Mouse (Mus musculus) hindbrain, embryonic 16.5 days (tissue): ENCODE measurements around the gene Vps26c. TPM values are rescaled to one million over a fixed set of nuclear protein-coding genes. Genes with fewer than 3 reads are reported as not detected.

Experiments used
- ATAC-seq: fragments of 200-750 bp; cut with Nextera tagmentation; 2 replicates; pipeline ENCODE4 v1.8.0; 2017; ENCODE audit warnings: moderate TSS enrichment, moderate library complexity
- H3K27ac ChIP-seq: fragments of 300-500 bp; sonication (generic); 2 replicates; pipeline ENCODE4 v1.5.1; 2014; ENCODE audit warnings: low read depth, mild to moderate bottlenecking, control low read depth, low read length, moderate library complexity
- H3K27me3 ChIP-seq: fragments of 300-500 bp; sonication (generic); replicated peaks from 2 replicates; pipeline ENCODE4 v1.6.1; 2014; ENCODE audit warnings: low read length; ENCODE audit not compliant: control insufficient read depth, insufficient read depth
- H3K36me3 ChIP-seq: fragments of 300-500 bp; sonication (generic); 2 replicates; pipeline ENCODE4 v1.6.1; 2014; ENCODE audit warnings: mild to moderate bottlenecking, low read length, moderate library complexity, mixed read lengths; ENCODE audit not compliant: control insufficient read depth, insufficient read depth
- H3K4me1 ChIP-seq: fragments of 300-500 bp; sonication (generic); 2 replicates; pipeline ENCODE4 v1.6.1; 2014; ENCODE audit warnings: low read depth, low read length; ENCODE audit not compliant: control insufficient read depth, insufficient read depth
- H3K4me2 ChIP-seq: fragments of 300-500 bp; sonication (generic); 2 replicates; pipeline ENCODE4 v1.6.1; 2014; ENCODE audit warnings: mild to moderate bottlenecking, low read length, control low read depth, moderate library complexity
- H3K4me3 ChIP-seq: fragments of 300-500 bp; sonication (generic); 2 replicates; pipeline ENCODE4 v1.5.1; 2014; ENCODE audit warnings: mild to moderate bottlenecking, low read length, control low read depth, moderate library complexity
- H3K9ac ChIP-seq: fragments of 300-500 bp; sonication (generic); 2 replicates; pipeline ENCODE4 v1.6.1; 2014; ENCODE audit warnings: low read depth, mild to moderate bottlenecking, control low read depth, low read length, moderate library complexity
- H3K9me3 ChIP-seq: fragments of 300-500 bp; sonication (generic); 2 replicates; pipeline ENCODE4 v1.6.1; 2014; ENCODE audit warnings: mild to moderate bottlenecking, low read length, moderate library complexity; ENCODE audit not compliant: control insufficient read depth
- WGBS: fragments of 180-500 bp; shearing (Covaris S2); extraction: QIAGEN DNeasy Blood & Tissue Kit; methylation state at CpG from one replicate; pipeline ENCODE4 v1.1.7; 2014; 5-methylcytosine and 5-hydroxymethylcytosine counted together
- polyA plus RNA-seq: library from polyadenylated mRNA; unstranded; fragments of >200 nt; fragmentation: Nextera tagmentation; extraction: Ambion mirVana; gene quantifications from 2 replicates; pipeline ENCODE4 v1.2.1, GENCODE M21; 2015

The Vps26c gene
- polyA plus RNA-seq, 1 experiment from 2014 or later: 91.3 TPM

GRCm38 (mm10) chr16:94551934-94552333 lies 25.3 kb upstream of the Vps26c start:
- Histone ChIP-seq H3K27ac (no peak overlapping the region), H3K4me2 (no peak overlapping the region), H3K36me3 (no peaks in the 10 kb centered on the region), H3K27me3 (no peaks in the 10 kb centered on the region), H3K9me3 (peaks cover 2% of the 10 kb centered on the region), H3K4me3 (no peak overlapping the region), H3K9ac (no peak overlapping the region), H3K4me1 (no peaks in the 10 kb centered on the region)
- no peak for ATAC-seq

DNA sequence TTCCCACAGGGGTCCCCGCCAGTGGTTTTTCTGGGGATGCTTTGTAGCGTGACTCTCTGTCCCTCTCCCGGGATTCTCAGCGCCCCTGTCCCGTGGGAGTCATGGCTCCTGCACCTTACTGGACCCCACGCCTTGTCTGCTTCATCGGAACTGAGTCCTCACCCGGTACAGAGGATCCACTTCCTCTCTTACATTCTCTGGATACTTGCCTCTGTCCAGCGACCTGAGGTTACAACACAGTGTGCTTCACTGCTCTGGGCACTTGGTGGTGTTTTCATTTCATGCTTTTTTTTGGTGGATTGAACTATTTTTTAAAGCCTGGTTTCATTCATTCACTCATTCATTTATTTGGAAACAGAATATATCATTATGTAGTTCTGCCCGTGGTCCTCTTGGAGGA lies 23.2 kb upstream of the Vps26c start:
- Histone ChIP-seq H3K4me1 (no peaks in the 10 kb centered on the region), H3K9me3 (peaks cover 2% of the 10 kb centered on the region), H3K4me2 (no peak overlapping the region), H3K27ac (no peak overlapping the region), H3K9ac (no peak overlapping the region), H3K27me3 (no peaks in the 10 kb centered on the region), H3K36me3 (no peaks in the 10 kb centered on the region), H3K4me3 (no peak overlapping the region)
- no peak for ATAC-seq
- 72% methylated on average over 10 of the region's 10 CpGs for WGBS

DNA sequence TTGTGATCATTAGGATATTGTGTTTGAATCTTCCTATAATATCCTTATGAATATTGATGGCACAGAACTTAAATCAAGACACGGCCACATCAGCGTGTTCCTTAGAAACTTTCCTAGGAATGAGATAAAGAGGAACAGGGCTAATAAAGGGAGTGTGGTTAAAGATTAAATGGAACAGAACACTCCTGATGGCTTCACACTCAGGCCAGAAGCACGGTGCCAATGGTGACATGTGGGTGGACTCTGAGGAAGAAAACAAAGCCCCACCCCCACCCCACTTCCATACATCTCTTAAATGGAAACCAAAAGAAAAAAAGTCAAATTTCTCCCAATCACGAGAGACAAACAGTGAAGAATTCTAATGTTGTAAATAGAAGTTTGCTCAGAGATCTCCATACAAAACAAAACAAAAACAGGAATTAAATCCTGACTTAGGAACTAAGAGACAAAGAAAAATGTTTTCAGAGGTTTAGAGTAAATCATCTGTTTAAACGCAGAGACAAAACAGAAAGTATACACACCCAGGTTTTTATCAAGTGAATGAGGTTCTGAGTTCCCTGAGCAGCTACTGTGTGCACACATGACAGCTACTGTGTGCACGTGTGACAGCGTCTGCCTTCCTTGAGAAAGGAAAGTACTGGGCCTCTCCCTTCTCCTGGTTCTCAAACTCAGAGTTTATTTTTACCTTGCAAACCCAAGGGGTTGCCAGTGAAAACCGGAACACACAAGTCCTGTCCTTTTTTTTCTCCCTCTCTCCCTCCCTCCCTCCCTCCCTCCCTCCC lies 19.3 kb upstream of the Vps26c start:
- Histone ChIP-seq H3K9me3 (no peaks in the 10 kb centered on the region), H3K27me3 (no peaks in the 10 kb centered on the region), H3K4me2 (no peak overlapping the region), H3K27ac (no peak overlapping the region), H3K4me1 (no peaks in the 10 kb centered on the region), H3K36me3 (no peaks in the 10 kb centered on the region), H3K9ac (no peak overlapping the region), H3K4me3 (no peak overlapping the region)
- ATAC-seq: no peak
- 53% methylated on average over 8 of the region's 8 CpGs for WGBS

GRCm38 (mm10) chr16:94544540-94545105 lies 18.0 kb upstream of the Vps26c start:
- ATAC-seq: no peak
- H3K4me3 ChIP-seq: no peak overlapping the region
- H3K9me3 ChIP-seq: no peaks in the 10 kb centered on the region
- no peaks in the 10 kb centered on the region for H3K36me3 ChIP-seq
- no peaks in the 10 kb centered on the region for H3K27me3 ChIP-seq
- H3K27ac ChIP-seq: no peak overlapping the region
- no peak overlapping the region for H3K4me2 ChIP-seq
- H3K9ac ChIP-seq: no peak overlapping the region
- 61% methylated on average over 11 of the region's 11 CpGs for WGBS
- H3K4me1 ChIP-seq: no peaks in the 10 kb centered on the region

- no peaks in the 10 kb centered on the region for H3K36me3 ChIP-seq
- no peak overlapping the region for H3K27ac ChIP-seq
- 92% methylated on average over 8 of the region's 8 CpGs for WGBS
- no peak overlapping the region for H3K4me2 ChIP-seq
- H3K4me1 ChIP-seq: no peaks in the 10 kb centered on the region
- no peak overlapping the region for H3K9ac ChIP-seq
- no peaks in the 10 kb centered on the region for H3K9me3 ChIP-seq
- ATAC-seq: no peak
- H3K4me3 ChIP-seq: no peak overlapping the region
- no peaks in the 10 kb centered on the region for H3K27me3 ChIP-seq
Measured at GRCm38 (mm10) chr16:94542898-94543297, 16.3 kb upstream of the Vps26c start.

GRCm38 (mm10) chr16:94540140-94540539 lies 13.5 kb upstream of the Vps26c start:
- no peak overlapping the region for H3K27ac ChIP-seq
- no peak overlapping the region for H3K4me2 ChIP-seq
- H3K4me3 ChIP-seq: no peak overlapping the region
- H3K36me3 ChIP-seq: no peaks in the 10 kb centered on the region
- no peaks in the 10 kb centered on the region for H3K9me3 ChIP-seq
- 97% methylated on average over 9 of the region's 9 CpGs for WGBS
- no peaks in the 10 kb centered on the region for H3K4me1 ChIP-seq
- H3K27me3 ChIP-seq: no peaks in the 10 kb centered on the region
- no peak for ATAC-seq
- H3K9ac ChIP-seq: no peak overlapping the region

DNA sequence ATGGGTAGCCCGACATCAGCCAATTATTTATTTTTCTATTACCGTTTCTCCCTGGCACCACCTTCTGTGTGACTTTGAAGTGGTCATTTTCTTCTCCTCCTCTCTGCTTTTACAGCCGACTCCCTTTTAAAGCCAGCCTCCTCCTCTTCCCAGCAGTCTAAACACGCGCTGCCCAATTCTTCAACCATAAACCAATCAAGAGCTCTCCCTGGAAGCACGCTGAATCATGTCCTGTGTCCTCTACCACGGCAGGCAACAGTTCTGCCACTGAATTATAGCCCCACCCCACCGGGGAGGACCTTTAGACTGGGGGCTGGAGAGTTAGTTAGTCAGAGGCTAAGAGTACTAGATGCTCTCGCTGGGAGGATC lies 10.5 kb upstream of the Vps26c start:
- Histone ChIP-seq H3K9ac (no peak overlapping the region), H3K4me3 (no peak overlapping the region), H3K27ac (no peak overlapping the region), H3K9me3 (no peaks in the 10 kb centered on the region), H3K4me1 (no peaks in the 10 kb centered on the region), H3K4me2 (no peak overlapping the region), H3K36me3 (no peaks in the 10 kb centered on the region), H3K27me3 (no peaks in the 10 kb centered on the region)
- 70% methylated on average over 9 of the region's 9 CpGs for whole genome bisulfite sequencing
- ATAC-seq: no peak

- WGBS: 82% methylated on average over 7 of the region's 7 CpGs
- Histone ChIP-seq H3K9me3 (no peaks in the 10 kb centered on the region), H3K27me3 (no peaks in the 10 kb centered on the region), H3K4me3 (no peak overlapping the region), H3K4me1 (no peaks in the 10 kb centered on the region), H3K27ac (no peak overlapping the region), H3K4me2 (no peak overlapping the region), H3K9ac (no peak overlapping the region), H3K36me3 (no peaks in the 10 kb centered on the region)
- no peak for ATAC-seq
Measured at GRCm38 (mm10) chr16:94536417-94537158, 10.0 kb upstream of the Vps26c start.

DNA sequence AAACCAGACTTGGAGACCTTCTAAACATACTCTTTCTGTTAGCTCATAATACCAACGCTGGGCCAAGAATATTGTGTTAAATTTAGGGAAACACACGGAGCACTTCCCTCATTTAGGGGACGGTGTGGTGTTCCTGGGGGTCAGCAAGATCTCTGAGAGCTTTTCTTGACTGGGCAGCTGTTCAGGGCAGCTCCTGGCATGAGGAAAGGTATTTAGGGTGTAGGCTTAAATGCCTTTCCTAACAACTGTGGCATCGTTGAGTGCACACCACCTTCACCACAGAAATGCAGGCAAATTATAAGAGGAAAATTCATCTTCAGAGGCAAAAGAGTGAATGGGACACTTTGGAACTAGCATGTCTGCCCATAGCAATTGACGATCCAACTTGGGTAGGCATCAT lies 9.1 kb upstream of the Vps26c start:
- no peaks in the 10 kb centered on the region for H3K36me3 ChIP-seq
- no peaks in the 10 kb centered on the region for H3K27me3 ChIP-seq
- ATAC-seq: no peak
- no peak overlapping the region for H3K9ac ChIP-seq
- H3K9me3 ChIP-seq: no peaks in the 10 kb centered on the region
- no peak overlapping the region for H3K4me3 ChIP-seq
- no peak overlapping the region for H3K27ac ChIP-seq
- 88% methylated on average over 5 of the region's 5 CpGs for WGBS
- no peak overlapping the region for H3K4me2 ChIP-seq
- H3K4me1 ChIP-seq: no peaks in the 10 kb centered on the region
